Mouse (Mus musculus) erythroid progenitor cell, adult 5-6 weeks (primary cell): ENCODE results near the gene Cenph. TPM values are rescaled to one million over a fixed set of nuclear protein-coding genes. Genes with fewer than 3 reads are reported as not detected.

ENCODE experiments used
- total RNA-seq, 2 experiments: library from RNA; stranded (forward) in 1 of 2; stranded (reverse) in 1 of 2; fragments of 150-400 nt in 1 of 2; fragments of 186-747, 209-891 nt in 1 of 2; gene quantifications; 2 replicates each; pipeline versions ENCODE4 v1.2.3 to v1.2.4; 2015 to 2017; ENCODE audit warnings: low replicate concordance in 2 of 2

Cenph gene
- total RNA-seq, 2 experiments from 2014 or later = 44.6 to 75.5 TPM

Other genes starting within 250 kb of the Cenph start
- gene Ocln, start 223.2 kb downstream of the Cenph start, total RNA-seq (2015; ENCODE audit: low replicate concordance) = not detected in 2 replicates
- gene Ocln, start 223.2 kb downstream of the Cenph start, total RNA-seq (2017; ENCODE audit: low replicate concordance) = not detected in 2 replicates
- gene Marveld2, start 158.9 kb downstream of the Cenph start, total RNA-seq (2015; ENCODE audit: low replicate concordance) = not detected in 2 replicates
- gene Marveld2, start 158.9 kb downstream of the Cenph start, total RNA-seq (2017; ENCODE audit: low replicate concordance) = 0.39 and 1.1 TPM in 2 replicates
- 132 and 133 TPM in 2 replicates for gene Ak6, start 124.9 kb downstream of the Cenph start, total RNA-seq (2015; ENCODE audit: low replicate concordance)
- 47.4 and 85.9 TPM in 2 replicates for gene Ak6, start 124.9 kb downstream of the Cenph start, total RNA-seq (2017; ENCODE audit: low replicate concordance)
- gene Rad17, start 124.8 kb downstream of the Cenph start, total RNA-seq (2015; ENCODE audit: low replicate concordance) = 23.5 and 29.9 TPM in 2 replicates
- gene Rad17, start 124.8 kb downstream of the Cenph start, total RNA-seq (2017; ENCODE audit: low replicate concordance) = 19.7 and 21.6 TPM in 2 replicates
- gene Taf9, start 124.3 kb downstream of the Cenph start, total RNA-seq (2015; ENCODE audit: low replicate concordance) = 14.4 and 42.8 TPM in 2 replicates
- gene Taf9, start 124.3 kb downstream of the Cenph start, total RNA-seq (2017; ENCODE audit: low replicate concordance) = 12.3 and 30.6 TPM in 2 replicates
- gene Ccdc125, start 106.2 kb downstream of the Cenph start, total RNA-seq (2015; ENCODE audit: low replicate concordance) = 0.42 and 6.5 TPM in 2 replicates
- 4.7 and 8.2 TPM in 2 replicates for gene Ccdc125, start 106.2 kb downstream of the Cenph start, total RNA-seq (2017; ENCODE audit: low replicate concordance)
- 4.3 and 19.3 TPM in 2 replicates for gene Cdk7, start 45.0 kb downstream of the Cenph start, total RNA-seq (2015; ENCODE audit: low replicate concordance)
- 9.4 and 23.6 TPM in 2 replicates for gene Cdk7, start 45.0 kb downstream of the Cenph start, total RNA-seq (2017; ENCODE audit: low replicate concordance)
- 75.3 and 100 TPM in 2 replicates for gene Mrps36, start 31.2 kb downstream of the Cenph start, total RNA-seq (2015; ENCODE audit: low replicate concordance)
- gene Mrps36, start 31.2 kb downstream of the Cenph start, total RNA-seq (2017; ENCODE audit: low replicate concordance) = 52.8 and 99.2 TPM in 2 replicates
- gene Ccnb1, start 10.7 kb upstream of the Cenph start, total RNA-seq (2015; ENCODE audit: low replicate concordance) = 339 and 351 TPM in 2 replicates
- gene Ccnb1, start 10.7 kb upstream of the Cenph start, total RNA-seq (2017; ENCODE audit: low replicate concordance) = 507 and 678 TPM in 2 replicates
- gene Slc30a5, start 57.5 kb upstream of the Cenph start, total RNA-seq (2015; ENCODE audit: low replicate concordance) = 46.1 and 53.0 TPM in 2 replicates
- 33.9 and 47.9 TPM in 2 replicates for gene Slc30a5, start 57.5 kb upstream of the Cenph start, total RNA-seq (2017; ENCODE audit: low replicate concordance)